Comparison of ENCODE assay signal across 13 mouse cellular contexts in the genomic region with DNA sequence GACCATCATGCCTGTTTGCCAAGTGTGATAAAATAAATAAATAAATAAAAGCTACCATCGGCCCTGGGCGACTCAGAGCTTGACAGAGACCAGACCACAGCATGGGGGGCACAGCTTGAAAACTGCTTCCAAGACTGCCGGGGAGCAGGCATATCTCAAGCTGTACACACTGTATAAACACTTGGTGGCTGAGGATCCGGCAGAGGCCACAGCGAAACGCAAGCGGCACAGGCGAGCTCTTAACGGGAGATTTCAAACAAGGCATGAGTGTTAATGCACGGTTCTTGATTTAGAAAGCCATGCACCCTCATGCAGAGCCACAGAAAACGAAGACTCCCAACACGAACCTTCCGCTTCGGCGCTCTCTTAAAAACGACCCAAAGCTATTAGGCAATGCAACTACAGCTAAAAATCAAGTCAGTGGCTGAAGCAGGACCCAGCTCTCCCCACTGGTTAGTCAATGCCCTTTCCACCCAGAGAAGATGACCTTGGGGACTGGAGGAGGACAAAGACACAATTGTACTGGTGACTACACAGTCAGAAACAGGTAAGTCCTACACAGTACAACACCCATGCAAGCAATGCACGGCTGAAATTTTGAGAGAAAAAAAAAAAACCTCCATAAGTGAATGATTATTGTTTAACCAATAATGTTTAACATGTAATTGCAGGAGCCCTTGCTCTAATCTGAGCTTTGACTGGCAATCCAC.
DNase-seq lines count a peak whose midpoint lies in the region; ATAC-seq lines count a peak whose summit lies in the region.
"Had no signal": no experiment of that assay in that cellular context is flagged by ENCODE, and none has a peak within 500 bp of the region (broad histone marks: within the 10 kb centered on the region; RNA-seq: fewer than 3 reads in every experiment).

No protein-coding gene starts in this region.

- no peaks in the 10 kb centered on the region; the same call in 1 of the 2 replicates for H3K36me3 ChIP-seq in heart, embryonic 11.5 days (ENCODE audit: control insufficient read depth, insufficient read depth, low read length)
- no peaks in the 10 kb centered on the region for H3K36me3 ChIP-seq in lung, embryonic 16.5 days (ENCODE audit: control insufficient read depth, insufficient read depth, low read length)
- H3K36me3 ChIP-seq in hindbrain, embryonic 12.5 days, result no peaks in the 10 kb centered on the region
- no peaks in the 10 kb centered on the region for H3K36me3 ChIP-seq in stomach, embryonic 15.5 days

- H3K27me3 ChIP-seq in heart, embryonic 11.5 days (ENCODE audit: control insufficient read depth, insufficient read depth, low read length), result no peaks in the 10 kb centered on the region
- H3K27me3 ChIP-seq in lung, embryonic 16.5 days (ENCODE audit: control insufficient read depth, insufficient read depth, low read depth, low read length), result no peaks in the 10 kb centered on the region
- no peaks in the 10 kb centered on the region for H3K27me3 ChIP-seq in hindbrain, embryonic 12.5 days
- no peaks in the 10 kb centered on the region for H3K27me3 ChIP-seq in stomach, embryonic 15.5 days (replicated peaks)
- H3K27me3 ChIP-seq: Patski had no signal

- ATAC-seq in heart, embryonic 11.5 days (replicated peaks; ENCODE audit: insufficient number of reproducible peaks, low FRiP score, low TSS enrichment), result peak; percentile 55; the same call in 1 of the 2 replicates
- ATAC-seq in lung, embryonic 16.5 days (ENCODE audit: low read depth), result peak; percentile 70
- no peak for ATAC-seq in hindbrain, embryonic 12.5 days (ENCODE audit: low FRiP score)
- ATAC-seq in stomach, embryonic 15.5 days (ENCODE audit: insufficient read depth, low FRiP score, low read depth), result peak; percentile 48; the same call in 1 of the 2 replicates
- ATAC-seq in CD4-positive, CD25-positive, alpha-beta regulatory T cell, adult 4 months, result no peak

- 28% methylated on average over 17 of the region's 17 CpGs for WGBS in heart, embryonic 11.5 days (ENCODE audit: insufficient replicate concordance)
- WGBS in lung, embryonic 16.5 days, result 24% methylated on average over 17 of the region's 17 CpGs
- WGBS in hindbrain, embryonic 12.5 days, result 48% methylated on average over 17 of the region's 17 CpGs
- 37% methylated on average over 17 of the region's 17 CpGs for WGBS in stomach, embryonic 15.5 days

- H3K9me3 ChIP-seq in heart, embryonic 11.5 days (replicated peaks; ENCODE audit: control insufficient read depth, low read length), result no peaks in the 10 kb centered on the region
- no peaks in the 10 kb centered on the region for H3K9me3 ChIP-seq in lung, embryonic 16.5 days (ENCODE audit: control insufficient read depth, low read length)
- no peaks in the 10 kb centered on the region for H3K9me3 ChIP-seq in hindbrain, embryonic 12.5 days (replicated peaks)
- no peaks in the 10 kb centered on the region for H3K9me3 ChIP-seq in stomach, embryonic 15.5 days

- H3K9ac ChIP-seq in heart, embryonic 11.5 days (ENCODE audit: low read depth, low read length), result 0 out of 2 replicates have a peak overlapping the region, but pooled peaks have one; percentile 13
- H3K9ac ChIP-seq in lung, embryonic 16.5 days (ENCODE audit: low read length), result no peak overlapping the region
- no peak overlapping the region for H3K9ac ChIP-seq in hindbrain, embryonic 12.5 days
- no peak overlapping the region for H3K9ac ChIP-seq in stomach, embryonic 15.5 days

- intact Hi-C loops in left cerebral cortex, postnatal 36 days (cut with DNase I), result no loop called here

- H3K4me3 ChIP-seq in heart, embryonic 11.5 days (ENCODE audit: low read depth, low read length), result no peak overlapping the region
- H3K4me3 ChIP-seq in lung, embryonic 16.5 days (ENCODE audit: low read length), result peak overlapping the region; percentile 11; the same call in 1 of the 2 replicates
- H3K4me3 ChIP-seq in hindbrain, embryonic 12.5 days, result no peak overlapping the region
- H3K4me3 ChIP-seq in stomach, embryonic 15.5 days (replicated peaks), result no peak overlapping the region

- H3K4me2 ChIP-seq in heart, embryonic 11.5 days, result peak overlapping the region; percentile 1; the same call in 1 of the 2 replicates
- H3K4me2 ChIP-seq in lung, embryonic 16.5 days (ENCODE audit: low read depth, low read length), result peak overlapping the region; percentile 42
- no peak overlapping the region for H3K4me2 ChIP-seq in hindbrain, embryonic 12.5 days (replicated peaks)
- peak overlapping the region; percentile 21; the same call in 1 of the 2 replicates for H3K4me2 ChIP-seq in stomach, embryonic 15.5 days

- peak overlapping the region; percentile 78 for H3K27ac ChIP-seq in heart, embryonic 11.5 days (ENCODE audit: low read depth, low read length)
- peak overlapping the region; percentile 59; the same call in 1 of the 2 replicates for H3K27ac ChIP-seq in lung, embryonic 16.5 days (ENCODE audit: low read length)
- H3K27ac ChIP-seq in hindbrain, embryonic 12.5 days, result peak overlapping the region; percentile 45; the same call in 1 of the 2 replicates
- H3K27ac ChIP-seq in stomach, embryonic 15.5 days, result peak overlapping the region; percentile 63
- H3K27ac ChIP-seq: macrophage had no signal

- H3K4me1 ChIP-seq in heart, embryonic 11.5 days (ENCODE audit: control insufficient read depth, insufficient read depth, low read length), result peaks cover 57% of the 10 kb centered on the region
- H3K4me1 ChIP-seq in lung, embryonic 16.5 days (replicated peaks; ENCODE audit: control insufficient read depth, insufficient read depth, low read length), result peaks cover 37% of the 10 kb centered on the region
- H3K4me1 ChIP-seq in hindbrain, embryonic 12.5 days, result peaks cover 61% of the 10 kb centered on the region
- H3K4me1 ChIP-seq in stomach, embryonic 15.5 days, result peaks cover 37% of the 10 kb centered on the region

- DNase-seq in heart, postnatal 4 days, result no peak
- no peak for DNase-seq in lung, postnatal 25 days (ENCODE audit: low spot score)
- no peak for DNase-seq in left cerebral cortex, postnatal 36 days (ENCODE audit: low spot score in 2 of 2)
- DNase-seq: adrenal gland, postnatal 36 days; B cell, adult 2 months; cerebellum, postnatal 36 days had no signal

Comparison
In these comparisons a context has a peak if more than half of its experiments do, and no peak if none do; other contexts are left out.
1. ATAC-seq: peak in heart, embryonic 11.5 days (single experiment), lung, embryonic 16.5 days (single experiment) and stomach, embryonic 15.5 days (single experiment); none in hindbrain, embryonic 12.5 days (single experiment) and CD4-positive, CD25-positive, alpha-beta regulatory T cell, adult 4 months (single experiment).
2. Peak in every context shown above with its lines, with median percentiles within 50 percentile points of each other: H3K27ac ChIP-seq.